Mouse (Mus musculus) spleen, adult 2 months (tissue): ENCODE data around the gene Cadm4. TPM values are rescaled to one million over a fixed set of nuclear protein-coding genes. Genes with fewer than 3 reads are reported as not detected.

ENCODE experiments used
- DNase-seq, 2 experiments: peaks; one replicate each; pipeline versions ENCODE4 v3.0.0 to v3.0.0-alpha.2; 2012 to 2021; ENCODE audit warnings: low spot score in 2 of 2, low read depth in 1 of 2
- H3K27ac ChIP-seq: fragments of 200-500 bp; 2 replicates; pipeline ENCODE4 v1.5.1; 2012; ENCODE audit warnings: low read length, inconsistent platforms; ENCODE audit not compliant: insufficient read depth
- H3K27me3 ChIP-seq: fragments of 200-500 bp; 2 replicates; pipeline ENCODE4 v1.6.1; 2012; ENCODE audit warnings: mild to moderate bottlenecking, moderate library complexity, low read length, inconsistent platforms; ENCODE audit not compliant: control insufficient read depth, insufficient read depth
- H3K36me3 ChIP-seq: fragments of 200-500 bp; 2 replicates; pipeline ENCODE4 v1.6.1; 2012; ENCODE audit warnings: mild to moderate bottlenecking, low read length, inconsistent platforms; ENCODE audit not compliant: control insufficient read depth, insufficient read depth
- H3K4me1 ChIP-seq: fragments of 200-500 bp; 2 replicates; pipeline ENCODE4 v1.6.1; 2011; ENCODE audit warnings: inconsistent platforms; ENCODE audit not compliant: control insufficient read depth, insufficient read depth, insufficient read length
- H3K4me3 ChIP-seq: fragments of 200-500 bp; 2 replicates; pipeline ENCODE4 v1.5.1; 2011; ENCODE audit warnings: mild to moderate bottlenecking, inconsistent platforms; ENCODE audit not compliant: insufficient read depth, insufficient read length; ENCODE audit errors: extremely low read depth
- CTCF ChIP-seq: fragments of 200-500 bp; IDR thresholded peaks from 2 replicates; pipeline ENCODE4 v1.5.1; 2011; ENCODE audit warnings: mild to moderate bottlenecking, inconsistent platforms; ENCODE audit not compliant: insufficient read depth, insufficient read length, insufficient replicate concordance; ENCODE audit errors: extremely low read depth
- POLR2A ChIP-seq: fragments of 200-500 bp; IDR thresholded peaks from 2 replicates; pipeline ENCODE4 v1.6.1; 2011; ENCODE audit warnings: low read depth, low read length, inconsistent platforms
- WGBS: fragments of 180-500 bp; shearing (Covaris S2); methylation state at CpG from one replicate; pipeline ENCODE4 v1.1.7; 2018; 5-methylcytosine and 5-hydroxymethylcytosine counted together
- polyA plus RNA-seq: library from polyadenylated mRNA; depleted of rRNA; stranded (reverse); fragments of >200 nt; gene quantifications from 2 replicates; pipeline ENCODE4 v1.2.3, GENCODE M21; 2012; rRNA removed

Gene Cadm4
- polyA plus RNA-seq, 1 experiment, result 33.1 TPM

- H3K36me3 ChIP-seq, result peaks cover 2% of the 10 kb centered on the region; the same call in 1 of the 2 replicates
- peak; percentile 98 to 99 for DNase-seq
- no peaks in the 10 kb centered on the region for H3K27me3 ChIP-seq
- H3K27ac ChIP-seq, result peak overlapping the region; percentile 92
- WGBS, result 1% methylated on average over 57 of the region's 57 CpGs
- TF ChIP-seq POLR2A, result peak; percentile 1; the same call in 1 of the 2 replicates
- no peak for TF ChIP-seq CTCF
- H3K4me1 ChIP-seq, result peaks cover 8% of the 10 kb centered on the region; the same call in 1 of the 2 replicates
- peak overlapping the region; percentile 94 for H3K4me3 ChIP-seq
These were observed 65.0 kb downstream of the Cadm4 start for GRCm38 (mm10) chr7:24546634-24547389.

GRCm38 (mm10) chr7:24547534-24548036 lies 65.8 kb downstream of the Cadm4 start:
- no peaks in the 10 kb centered on the region for H3K27me3 ChIP-seq
- 31% methylated on average over 13 of the region's 13 CpGs for WGBS
- H3K4me3 ChIP-seq, result peak overlapping the region; percentile 94
- TF ChIP-seq POLR2A (no peak), CTCF (no peak)
- H3K36me3 ChIP-seq, result peaks cover 6% of the 10 kb centered on the region
- DNase-seq, result no peak
- peak overlapping the region; percentile 65; the same call in 1 of the 2 replicates for H3K27ac ChIP-seq
- peaks cover 8% of the 10 kb centered on the region; the same call in 1 of the 2 replicates for H3K4me1 ChIP-seq

GRCm38 (mm10) chr7:24551985-24552759 lies 70.3 kb downstream of the Cadm4 start:
- 87% methylated on average over 12 of the region's 12 CpGs for WGBS
- H3K4me1 ChIP-seq, result peaks cover 9% of the 10 kb centered on the region; the same call in 1 of the 2 replicates
- no peak overlapping the region for H3K4me3 ChIP-seq
- H3K27ac ChIP-seq, result no peak overlapping the region
- no peak for TF ChIP-seq CTCF
- TF ChIP-seq POLR2A, result no peak
- H3K36me3 ChIP-seq, result peaks cover 8% of the 10 kb centered on the region
- no peak for DNase-seq
- H3K27me3 ChIP-seq, result no peaks in the 10 kb centered on the region

Other genes starting within 250 kb of the Cadm4 start
- gene Zfp109, start 244.5 kb upstream of the Cadm4 start, polyA plus RNA-seq, result 0.48 and 0.65 TPM in 2 replicates
- 0.16 TPM in 2 replicates for gene Zfp108, start 227.2 kb upstream of the Cadm4 start, polyA plus RNA-seq
- 0.18 and 0.49 TPM in 2 replicates for gene Zfp93, start 211.6 kb upstream of the Cadm4 start, polyA plus RNA-seq
- 3.1 and 4.7 TPM in 2 replicates for gene Zfp61, start 180.8 kb upstream of the Cadm4 start, polyA plus RNA-seq
- 6.5 and 8.2 TPM in 2 replicates for gene Zfp94, start 165.4 kb upstream of the Cadm4 start, polyA plus RNA-seq
- 0.18 and 0.26 TPM in 2 replicates for gene Tescl, start 148.1 kb upstream of the Cadm4 start, polyA plus RNA-seq
- gene Lypd5, start 132.8 kb upstream of the Cadm4 start, polyA plus RNA-seq, result not detected in 2 replicates
- 102 and 133 TPM in 2 replicates for gene Kcnn4, start 111.8 kb upstream of the Cadm4 start, polyA plus RNA-seq
- gene Smg9, start 82.4 kb upstream of the Cadm4 start, polyA plus RNA-seq, result 55.7 and 83.3 TPM in 2 replicates
- gene Irgc1, start 29.7 kb upstream of the Cadm4 start, polyA plus RNA-seq, result 6.5 and 19.9 TPM in 2 replicates
- gene Plaur, start 19.5 kb upstream of the Cadm4 start, polyA plus RNA-seq, result 51.2 and 58.6 TPM in 2 replicates
- 4.0 and 5.9 TPM in 2 replicates for gene Zfp428, start 25.0 kb downstream of the Cadm4 start, polyA plus RNA-seq
- not detected in 2 replicates for gene AC161166.1, start 30.4 kb downstream of the Cadm4 start, polyA plus RNA-seq
- gene Irgq, start 48.7 kb downstream of the Cadm4 start, polyA plus RNA-seq, result 11.2 and 13.1 TPM in 2 replicates
- gene Pinlyp, start 64.1 kb downstream of the Cadm4 start, polyA plus RNA-seq, result 0.23 and 0.36 TPM in 2 replicates
- 52.3 and 56.2 TPM in 2 replicates for gene Xrcc1, start 64.3 kb downstream of the Cadm4 start, polyA plus RNA-seq
- gene Ethe1, start 105.5 kb downstream of the Cadm4 start, polyA plus RNA-seq, result 23.2 and 27.3 TPM in 2 replicates
- gene Zfp575, start 105.6 kb downstream of the Cadm4 start, polyA plus RNA-seq, result 0.29 and 0.61 TPM in 2 replicates
- 5.2 and 7.6 TPM in 2 replicates for gene Phldb3, start 128.7 kb downstream of the Cadm4 start, polyA plus RNA-seq
- not detected in 2 replicates for gene Lypd3, start 154.5 kb downstream of the Cadm4 start, polyA plus RNA-seq
- not detected in 2 replicates for gene Tex101, start 194.7 kb downstream of the Cadm4 start, polyA plus RNA-seq
- not detected in 2 replicates for gene BC049730, start 227.2 kb downstream of the Cadm4 start, polyA plus RNA-seq
- gene Gm4763, start 244.9 kb downstream of the Cadm4 start, polyA plus RNA-seq, result not detected in 2 replicates